Mouse (Mus musculus): ENCODE measurements at regions not wholly inside any gene's neighbourhood (a gene's known extent, or its start where the extent isn't known, plus 50 kb on each side); places are given as distances from the start of the nearest gene placed in this dataset.

DNA sequence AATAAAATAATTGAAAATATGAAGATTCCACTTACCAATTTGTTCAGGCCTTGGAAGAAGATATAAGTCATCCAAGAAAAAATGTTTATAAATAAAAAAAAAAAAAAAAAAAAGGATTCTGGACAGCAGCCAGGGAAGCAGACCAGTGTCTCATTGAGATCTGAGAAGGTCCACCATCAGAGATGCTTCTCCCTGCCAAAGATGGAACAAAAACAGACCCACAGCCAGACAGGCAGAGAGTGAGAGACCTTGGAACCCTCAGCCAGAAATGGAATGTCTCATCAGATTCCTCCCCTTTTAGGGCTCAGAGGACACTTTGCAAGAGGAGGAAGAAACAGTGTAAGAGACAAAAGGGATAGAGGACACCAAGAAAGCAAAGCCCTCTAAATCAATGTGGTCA, 177.2 kb upstream of the Id4 start:
- TF ChIP-seq POLR2A (IDR thresholded peaks at IDR 0.05; ENCODE audit: borderline replicate concordance, extremely low read depth, low read depth, low read length): no peak
- TF ChIP-seq CTCF (IDR thresholded peaks at IDR 0.05; ENCODE audit: insufficient read depth, low read length): no peak
